Mouse (Mus musculus) testis, adult 2 months (tissue): ENCODE measurements around the gene Ssr2. TPM values are rescaled to one million over a fixed set of nuclear protein-coding genes. Genes with fewer than 3 reads are reported as not detected.

Experiments
- H3K27ac ChIP-seq: fragments of 200-500 bp; 2 replicates; pipeline ENCODE4 v1.5.1; 2012; ENCODE audit warnings: low read depth, low read length; ENCODE audit not compliant: control insufficient read depth, insufficient read depth
- H3K27me3 ChIP-seq: fragments of 200-500 bp; 2 replicates; pipeline ENCODE4 v1.6.1; 2012; ENCODE audit warnings: mild to moderate bottlenecking, low read length, moderate library complexity; ENCODE audit not compliant: control insufficient read depth, insufficient read depth
- H3K36me3 ChIP-seq: fragments of 200-500 bp; 2 replicates; pipeline ENCODE4 v1.6.1; 2012; ENCODE audit warnings: mild to moderate bottlenecking, low read length; ENCODE audit not compliant: control insufficient read depth, insufficient read depth
- H3K4me1 ChIP-seq: fragments of 200-500 bp; 2 replicates; pipeline ENCODE4 v1.6.1; 2012; ENCODE audit warnings: low read length; ENCODE audit not compliant: control insufficient read depth, insufficient read depth
- H3K4me3 ChIP-seq: fragments of 200-500 bp; 2 replicates; pipeline ENCODE4 v1.5.1; 2012; ENCODE audit warnings: low read depth, mild to moderate bottlenecking, low read length, moderate library complexity, mixed read lengths; ENCODE audit not compliant: control insufficient read depth
- CTCF ChIP-seq: fragments of 200-500 bp; IDR thresholded peaks from 2 replicates; pipeline ENCODE4 v1.5.1; 2012; ENCODE audit warnings: low read depth, mild to moderate bottlenecking, inconsistent platforms, low read length, moderate library complexity; ENCODE audit not compliant: control insufficient read depth, insufficient read depth, insufficient replicate concordance
- POLR2A ChIP-seq: fragments of 200-500 bp; IDR thresholded peaks from 2 replicates; pipeline ENCODE4 v1.6.1; 2012; ENCODE audit warnings: low read depth, mild to moderate bottlenecking, inconsistent platforms, low read length, moderate library complexity; ENCODE audit not compliant: control insufficient read depth
- polyA plus RNA-seq: library from polyadenylated mRNA; depleted of rRNA; stranded (reverse); fragments of >200 nt; gene quantifications from 2 replicates; pipeline ENCODE4 v1.2.3, GENCODE M21; 2012

The Ssr2 gene
- polyA plus RNA-seq, 1 experiment = 161 TPM

DNA sequence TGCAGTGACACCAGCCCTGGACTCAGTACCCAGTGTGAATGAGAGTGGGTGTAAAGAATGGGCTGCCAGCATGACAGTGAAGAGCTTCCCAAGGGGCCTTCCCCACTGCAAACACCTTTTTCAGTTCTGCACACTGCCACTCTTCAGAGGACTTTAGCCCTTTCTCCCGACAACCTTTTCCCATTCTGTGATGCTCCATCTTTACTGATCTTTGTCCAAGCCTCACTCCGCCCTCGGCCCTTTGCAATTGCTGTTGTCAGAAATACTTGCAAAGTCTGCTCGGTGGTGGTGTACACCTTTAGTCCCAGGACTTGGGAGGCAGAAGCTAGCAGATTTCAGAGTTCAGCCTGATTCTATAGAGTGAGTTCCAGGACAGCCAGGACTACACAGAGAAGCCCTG is 24.1 kb upstream of the Ssr2 start:
- no peaks in the 10 kb centered on the region for H3K27me3 ChIP-seq
- TF ChIP-seq CTCF (no peak), POLR2A (no peak)
- peaks cover 14% of the 10 kb centered on the region for H3K4me1 ChIP-seq
- no peak overlapping the region for H3K27ac ChIP-seq
- H3K4me3 ChIP-seq = no peak overlapping the region
- no peaks in the 10 kb centered on the region for H3K36me3 ChIP-seq

DNA sequence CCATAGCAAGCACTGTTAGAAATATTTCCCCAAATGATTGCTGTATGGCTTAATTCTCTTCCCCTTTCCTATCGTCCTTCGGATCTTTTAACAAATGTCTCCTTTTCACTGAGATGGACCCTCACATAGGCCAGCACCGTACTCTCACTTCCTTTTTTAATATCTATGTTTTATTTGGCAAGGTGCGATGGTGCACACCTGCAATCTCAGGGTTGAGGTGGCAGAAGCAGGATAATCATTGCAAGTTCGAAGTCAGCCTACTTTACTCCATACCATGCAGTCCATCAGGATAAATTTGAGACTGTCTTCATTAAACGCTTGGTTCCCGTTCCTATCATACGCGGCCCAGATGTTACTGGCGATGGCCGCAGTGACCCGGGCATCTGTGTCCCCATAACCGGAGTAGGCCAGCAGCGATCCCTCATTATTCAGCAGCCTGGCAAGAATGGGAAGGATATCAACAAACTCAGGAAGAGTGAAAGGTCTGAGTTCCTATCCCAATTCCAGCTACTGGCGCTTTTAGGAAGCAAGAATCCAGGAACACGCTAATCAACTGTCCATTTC is 23.5 kb upstream of the Ssr2 start:
- peak overlapping the region; percentile 92 for H3K4me3 ChIP-seq
- no peaks in the 10 kb centered on the region for H3K27me3 ChIP-seq
- TF ChIP-seq CTCF = no peak
- no peak for TF ChIP-seq POLR2A
- peaks cover 14% of the 10 kb centered on the region for H3K4me1 ChIP-seq
- H3K36me3 ChIP-seq = no peaks in the 10 kb centered on the region
- peak overlapping the region; percentile 88 for H3K27ac ChIP-seq

DNA sequence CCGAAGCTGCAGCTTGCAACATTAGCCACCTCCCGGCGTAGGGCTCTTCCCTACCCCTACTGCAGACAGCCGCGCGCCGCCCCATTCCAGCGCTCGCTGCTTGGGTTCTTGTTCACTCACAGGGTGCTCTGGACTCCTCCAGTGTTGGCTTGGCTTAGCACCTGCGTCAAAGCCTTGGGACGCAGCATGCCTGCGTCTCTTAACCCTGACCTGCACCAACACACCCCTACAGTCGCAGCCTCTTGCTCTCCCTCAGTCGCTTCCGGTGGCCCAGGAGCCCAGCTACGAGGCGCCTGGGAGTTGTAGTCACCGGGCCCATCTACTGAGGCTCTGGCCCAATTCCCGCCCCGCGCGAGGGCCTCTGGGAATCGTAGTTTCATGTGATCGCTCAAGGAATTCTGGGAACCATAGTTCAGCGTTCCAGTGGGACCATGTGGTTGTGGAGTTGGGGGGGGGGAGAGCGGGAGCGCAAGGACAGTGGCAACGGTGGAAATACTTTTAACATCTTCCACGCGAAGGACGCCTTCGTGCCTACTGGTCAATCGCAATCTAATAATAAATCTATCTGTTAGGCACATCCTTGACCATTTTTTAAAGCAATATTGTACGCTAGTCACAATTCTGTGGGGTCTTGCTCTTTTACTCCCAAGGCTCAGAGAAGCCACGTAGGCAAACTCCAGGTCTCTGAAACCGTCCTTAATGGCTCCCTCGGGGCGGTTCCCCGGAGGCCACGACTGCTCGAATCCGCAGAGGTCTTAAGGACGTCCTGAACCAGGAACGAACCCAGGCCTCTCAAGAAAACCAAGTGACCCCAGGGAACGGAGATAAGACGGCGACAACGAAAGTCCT is 22.8 kb upstream of the Ssr2 start, which contains the start of gene Lamtor2:
TSS of gene Lamtor2 (minus strand) at position 399 of the 849 bp plus-strand sequence.
- peak within 1 kb of the TSS; percentile 92 for H3K4me3 ChIP-seq
- peaks cover 14% of the 10 kb centered on the region for H3K4me1 ChIP-seq
- H3K27ac ChIP-seq = peak within 1 kb of the TSS; percentile 100
- H3K27me3 ChIP-seq = no peaks in the 10 kb centered on the region
- TF ChIP-seq POLR2A (peak; percentile 87; the same call in 1 of the 2 replicates), CTCF (no peak)
- H3K36me3 ChIP-seq = no peaks in the 10 kb centered on the region

DNA sequence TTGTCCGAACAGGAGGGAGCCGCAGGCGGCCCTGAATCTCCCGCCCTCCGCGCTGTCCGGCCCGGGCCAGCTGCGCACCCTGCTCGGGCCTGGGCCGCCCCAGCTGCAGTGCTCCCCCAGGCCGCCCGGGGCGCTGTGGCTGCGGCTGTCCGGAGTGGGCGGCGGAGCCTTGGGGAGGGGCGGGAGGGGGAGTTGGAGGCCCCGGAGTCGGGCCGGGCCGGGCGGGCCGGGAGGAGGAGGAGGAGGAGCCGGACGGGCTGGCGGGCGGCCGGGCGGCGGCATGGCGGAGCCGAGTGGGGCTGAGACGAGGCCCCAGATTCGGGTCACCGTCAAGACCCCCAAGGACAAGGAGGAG is 22.2 kb upstream of the Ssr2 start, which contains the start of gene Ubqln4:
TSS of gene Ubqln4 (plus strand) at position 234 of the 355 bp plus-strand sequence.
- no peaks in the 10 kb centered on the region for H3K27me3 ChIP-seq
- H3K4me1 ChIP-seq = peaks cover 9% of the 10 kb centered on the region
- H3K36me3 ChIP-seq = no peaks in the 10 kb centered on the region
- H3K27ac ChIP-seq = peak within 1 kb of the TSS; percentile 100
- peak within 1 kb of the TSS; percentile 92 for H3K4me3 ChIP-seq
- TF ChIP-seq CTCF (peak; percentile 66), POLR2A (peak; percentile 37; the same call in 1 of the 2 replicates)

DNA sequence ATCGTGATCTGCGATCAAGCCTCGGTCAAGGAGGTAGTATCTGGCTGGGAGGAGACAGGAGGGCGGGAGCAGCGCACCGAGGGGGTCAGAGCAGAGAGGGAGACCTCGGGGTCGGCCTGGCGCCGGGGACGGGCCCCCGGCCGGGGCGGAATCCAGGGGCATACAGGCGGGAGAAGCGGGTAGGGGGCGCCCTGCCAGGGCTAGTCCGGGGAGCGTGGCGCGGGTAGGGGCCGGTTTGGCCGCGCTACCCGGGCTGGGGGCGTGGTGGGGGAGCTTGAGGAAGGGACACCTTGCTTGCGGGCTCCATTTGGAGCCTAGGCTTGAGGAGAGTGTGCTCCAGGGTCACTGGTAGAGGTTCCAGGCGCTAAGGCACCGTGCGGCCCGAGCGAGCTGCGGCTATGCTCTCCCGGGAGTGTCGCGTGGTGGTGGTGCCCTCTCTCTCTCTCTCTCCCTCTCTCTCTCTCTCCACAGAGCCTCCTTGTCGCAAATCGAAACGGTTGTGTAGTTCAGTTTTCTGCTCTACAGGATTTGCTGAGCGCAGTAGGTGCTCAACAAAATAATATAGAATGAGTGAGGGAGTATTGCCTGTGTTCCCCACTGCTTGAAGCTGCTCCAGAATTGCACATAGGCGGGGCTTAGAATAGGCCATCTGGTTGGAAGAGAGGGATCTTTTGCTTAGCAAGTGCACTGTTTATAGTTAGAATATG is 21.6 kb upstream of the Ssr2 start:
- H3K36me3 ChIP-seq = no peaks in the 10 kb centered on the region
- peak overlapping the region; percentile 89 for H3K27ac ChIP-seq
- H3K4me3 ChIP-seq = peak overlapping the region; percentile 92
- no peaks in the 10 kb centered on the region for H3K27me3 ChIP-seq
- peaks cover 9% of the 10 kb centered on the region for H3K4me1 ChIP-seq
- TF ChIP-seq CTCF (no peak), POLR2A (no peak; the same call in none of the 2 replicates)

DNA sequence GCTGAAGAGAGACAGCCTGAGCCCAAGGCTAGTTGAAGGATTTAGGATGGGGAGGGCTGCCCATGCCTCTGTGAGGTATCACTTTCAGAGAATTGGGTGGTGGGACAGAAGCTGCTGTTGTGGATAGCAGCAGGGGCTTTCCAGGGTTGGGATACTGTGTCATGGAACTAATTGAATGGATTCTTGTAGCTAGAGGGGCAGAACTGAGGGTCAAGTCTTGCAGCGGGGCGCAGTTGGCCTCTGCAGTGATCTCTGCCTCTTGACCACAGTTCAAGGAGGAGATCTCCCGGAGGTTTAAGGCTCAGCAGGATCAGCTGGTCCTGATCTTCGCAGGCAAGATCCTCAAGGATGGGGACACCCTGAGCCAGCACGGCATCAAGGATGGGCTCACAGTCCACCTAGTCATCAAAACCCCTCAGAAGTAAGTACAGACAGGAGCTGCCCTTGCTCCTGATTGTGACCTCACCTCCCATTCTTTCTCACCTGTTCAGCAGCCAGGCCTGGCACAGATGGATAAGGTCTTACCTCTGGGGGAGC is 20.5 kb upstream of the Ssr2 start:
- Histone ChIP-seq H3K36me3 (peaks cover 4% of the 10 kb centered on the region), H3K27me3 (no peaks in the 10 kb centered on the region), H3K27ac (peak overlapping the region; percentile 5), H3K4me3 (peak overlapping the region; percentile 63), H3K4me1 (peaks cover 9% of the 10 kb centered on the region)
- no peak for TF ChIP-seq POLR2A
- TF ChIP-seq CTCF = no peak
